Mouse (Mus musculus) limb, embryonic 11.5 days (tissue): Measurements from ENCODE around the gene Dctd. TPM values are rescaled to one million over a fixed set of nuclear protein-coding genes. Genes with fewer than 3 reads are reported as not detected.
A peak's percentile ranks its signal among the peaks of the same experiment; 100 is the strongest.

Experiments
- ATAC-seq: fragments of 200-750 bp; cut with Nextera tagmentation; 2 replicates; pipeline ENCODE4 v1.8.0; 2017; ENCODE audit warnings: low read depth; ENCODE audit not compliant: insufficient number of reproducible peaks, low FRiP score, low TSS enrichment
- DNase-seq: peaks from one replicate; pipeline ENCODE4 v3.0.0-alpha.2; 2015; ENCODE audit warnings: low spot score
- H3K27ac ChIP-seq: fragments of 300-500 bp; sonication (generic); replicated peaks from 2 replicates; pipeline ENCODE4 v1.5.1; 2014; ENCODE audit warnings: low read depth, mild to moderate bottlenecking, low read length
- H3K27me3 ChIP-seq: fragments of 300-500 bp; sonication (generic); 2 replicates; pipeline ENCODE4 v1.6.1; 2014; ENCODE audit warnings: mild to moderate bottlenecking, low read length, mixed read lengths; ENCODE audit not compliant: control insufficient read depth, insufficient read depth
- H3K36me3 ChIP-seq: fragments of 300-500 bp; sonication (generic); 2 replicates; pipeline ENCODE4 v1.6.1; 2014; ENCODE audit warnings: mild to moderate bottlenecking, low read length, moderate library complexity, mixed read lengths; ENCODE audit not compliant: control insufficient read depth, insufficient read depth
- H3K4me1 ChIP-seq: fragments of 300-500 bp; sonication (generic); 2 replicates; pipeline ENCODE4 v1.6.1; 2014; ENCODE audit warnings: low read length, mixed read lengths; ENCODE audit not compliant: control insufficient read depth, insufficient read depth
- H3K4me2 ChIP-seq: fragments of 300-500 bp; sonication (generic); 2 replicates; pipeline ENCODE4 v1.6.1; 2014; ENCODE audit warnings: low read depth, mild to moderate bottlenecking, moderate library complexity; ENCODE audit not compliant: severe bottlenecking
- H3K4me3 ChIP-seq: fragments of 300-500 bp; sonication (generic); 2 replicates; pipeline ENCODE4 v1.5.1; 2014; ENCODE audit warnings: low read depth, low read length
- H3K9ac ChIP-seq: fragments of 300-500 bp; sonication (generic); 2 replicates; pipeline ENCODE4 v1.6.1; 2014; ENCODE audit warnings: mild to moderate bottlenecking, low read length
- H3K9me3 ChIP-seq: fragments of 300-500 bp; sonication (generic); 2 replicates; pipeline ENCODE4 v1.6.1; 2016; ENCODE audit warnings: low read length; ENCODE audit not compliant: control insufficient read depth
- WGBS: fragments of 180-500 bp; shearing (Covaris S2); extraction: QIAGEN DNeasy Blood & Tissue Kit; methylation state at CpG from one replicate; pipeline ENCODE4 v1.1.7; 2014; 5-methylcytosine and 5-hydroxymethylcytosine counted together
- polyA plus RNA-seq: library from polyadenylated mRNA; unstranded; fragments of >200 nt; fragmentation: Nextera tagmentation; extraction: Ambion mirVana; gene quantifications from 2 replicates; pipeline ENCODE4 v1.2.1, GENCODE M21; 2014

The Dctd gene
- 56.1 and 59.3 TPM in 2 replicates for polyA plus RNA-seq

DNA sequence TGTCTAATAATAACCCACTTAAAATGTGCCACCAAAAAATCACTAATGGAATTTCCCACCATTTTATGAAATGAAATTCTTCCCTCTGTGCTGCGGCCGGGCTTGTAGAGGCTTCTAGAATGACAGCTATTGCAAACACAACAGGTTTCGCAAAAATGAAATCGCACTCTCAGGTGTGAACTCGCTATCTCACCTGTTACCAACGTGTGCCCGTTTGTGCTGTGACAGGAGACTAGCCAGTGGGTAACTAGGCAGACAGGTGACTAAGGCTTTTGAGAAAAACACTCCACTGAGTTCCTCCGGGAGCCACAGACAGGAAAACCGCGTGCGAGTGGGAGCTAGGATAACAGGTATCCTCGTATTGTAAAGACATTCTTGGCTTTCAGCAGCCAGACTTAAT, at the start of gene Dctd:
Dctd (plus strand) TSS at position 301 of the 400 bp plus-strand sequence.
- Histone ChIP-seq H3K4me3 (no peak within 1 kb of the TSS), H3K27ac (no peak within 1 kb of the TSS), H3K9me3 (no peaks in the 10 kb centered on the region), H3K9ac (no peak within 1 kb of the TSS), H3K4me2 (no peak within 1 kb of the TSS), H3K27me3 (no peaks in the 10 kb centered on the region), H3K4me1 (peaks cover 9% of the 10 kb centered on the region; the same call in 1 of the 2 replicates), H3K36me3 (no peaks in the 10 kb centered on the region)
- no peak for ATAC-seq
- WGBS: 88% methylated on average over 12 of the region's 12 CpGs
- DNase-seq: no peak

GRCm38 (mm10) chr8:48053611-48054010, 45.3 kb upstream of the Dctd start:
- Histone ChIP-seq H3K36me3 (no peaks in the 10 kb centered on the region), H3K4me3 (no peak overlapping the region), H3K4me2 (no peak overlapping the region), H3K9ac (no peak overlapping the region), H3K27ac (no peak overlapping the region), H3K27me3 (no peaks in the 10 kb centered on the region), H3K9me3 (no peaks in the 10 kb centered on the region), H3K4me1 (no peaks in the 10 kb centered on the region)
- 88% methylated on average over 5 of the region's 5 CpGs for WGBS
- ATAC-seq (no peak), DNase-seq (no peak)

- Histone ChIP-seq H3K27ac (no peak overlapping the region), H3K4me1 (no peaks in the 10 kb centered on the region), H3K9ac (no peak overlapping the region), H3K4me3 (no peak overlapping the region), H3K27me3 (no peaks in the 10 kb centered on the region), H3K4me2 (no peak overlapping the region), H3K36me3 (no peaks in the 10 kb centered on the region), H3K9me3 (no peaks in the 10 kb centered on the region)
- 76% methylated on average over 5 of the region's 5 CpGs for WGBS
- no peak for DNase-seq
- ATAC-seq: no peak
These were observed 35.3 kb upstream of the Dctd start for GRCm38 (mm10) chr8:48063526-48064072.

- H3K4me3 ChIP-seq: no peak overlapping the region
- ATAC-seq: no peak
- WGBS: 66% methylated on average over 2 of the region's 2 CpGs
- no peaks in the 10 kb centered on the region for H3K4me1 ChIP-seq
- no peaks in the 10 kb centered on the region for H3K36me3 ChIP-seq
- DNase-seq: no peak
- H3K9ac ChIP-seq: no peak overlapping the region
- no peak overlapping the region for H3K4me2 ChIP-seq
- H3K27ac ChIP-seq: no peak overlapping the region
- no peaks in the 10 kb centered on the region for H3K27me3 ChIP-seq
- no peaks in the 10 kb centered on the region for H3K9me3 ChIP-seq
These were observed 24.7 kb upstream of the Dctd start for GRCm38 (mm10) chr8:48074149-48074548.

DNA sequence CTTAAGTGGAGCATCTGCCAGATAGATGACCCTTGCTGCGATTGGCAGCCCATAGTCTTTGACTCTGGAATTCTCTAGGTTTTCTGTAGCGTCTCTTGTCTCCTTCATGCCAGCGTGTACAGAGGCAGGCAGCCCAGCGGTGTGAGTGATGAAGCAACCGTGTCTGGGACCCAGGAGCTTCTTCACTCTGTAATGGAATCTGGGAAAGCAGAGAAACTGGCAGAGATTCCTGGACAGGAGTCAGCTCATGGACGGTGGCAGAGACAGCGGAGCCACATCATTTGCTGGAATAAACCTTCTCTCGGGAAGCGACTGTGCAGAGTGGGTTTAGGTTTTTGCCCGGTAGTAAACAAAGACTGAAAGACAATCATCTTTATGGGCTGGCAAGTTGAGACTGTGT, 16.5 kb upstream of the Dctd start:
- DNase-seq (no peak), ATAC-seq (no peak)
- no peaks in the 10 kb centered on the region for H3K36me3 ChIP-seq
- WGBS: 83% methylated on average over 10 of the region's 10 CpGs
- H3K27me3 ChIP-seq: no peaks in the 10 kb centered on the region
- no peak overlapping the region for H3K27ac ChIP-seq
- no peaks in the 10 kb centered on the region for H3K9me3 ChIP-seq
- no peaks in the 10 kb centered on the region for H3K4me1 ChIP-seq
- H3K9ac ChIP-seq: no peak overlapping the region
- H3K4me3 ChIP-seq: no peak overlapping the region
- H3K4me2 ChIP-seq: no peak overlapping the region

GRCm38 (mm10) chr8:48090661-48091060, 8.2 kb upstream of the Dctd start:
- Histone ChIP-seq H3K4me2 (no peak overlapping the region), H3K9me3 (no peaks in the 10 kb centered on the region), H3K36me3 (no peaks in the 10 kb centered on the region), H3K9ac (no peak overlapping the region), H3K4me1 (no peaks in the 10 kb centered on the region), H3K27me3 (no peaks in the 10 kb centered on the region), H3K4me3 (no peak overlapping the region), H3K27ac (no peak overlapping the region)
- 18% methylated on average over 8 of the region's 8 CpGs for WGBS
- DNase-seq (peak; percentile 47), ATAC-seq (peak; percentile 51; the same call in 1 of the 2 replicates)

DNA sequence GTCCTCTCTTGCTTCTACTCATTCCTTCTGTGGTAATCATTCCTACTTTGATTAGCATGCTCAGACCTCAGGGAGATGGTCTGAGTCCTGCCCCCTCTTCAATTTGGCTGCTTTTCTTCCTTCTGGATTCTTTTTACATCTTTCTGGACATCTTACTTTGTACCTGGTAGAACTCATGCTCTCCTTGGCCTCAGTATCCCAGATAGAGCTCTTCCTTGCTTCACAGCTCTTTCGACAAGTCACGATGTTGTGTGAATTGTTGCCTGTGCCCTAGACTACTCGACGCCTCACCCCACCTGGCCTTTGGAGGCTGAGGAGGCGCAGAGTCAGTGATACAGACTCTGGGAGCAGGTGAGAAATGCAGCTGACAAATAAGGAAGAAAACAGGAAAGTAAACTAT, 3.5 kb upstream of the Dctd start:
- no peaks in the 10 kb centered on the region for H3K9me3 ChIP-seq
- peaks cover 9% of the 10 kb centered on the region; the same call in 1 of the 2 replicates for H3K4me1 ChIP-seq
- no peaks in the 10 kb centered on the region for H3K36me3 ChIP-seq
- H3K4me3 ChIP-seq: no peak overlapping the region
- no peak overlapping the region for H3K9ac ChIP-seq
- DNase-seq: no peak
- H3K4me2 ChIP-seq: no peak overlapping the region
- no peaks in the 10 kb centered on the region for H3K27me3 ChIP-seq
- no peak for ATAC-seq
- H3K27ac ChIP-seq: no peak overlapping the region
- 87% methylated on average over 5 of the region's 5 CpGs for WGBS

GRCm38 (mm10) chr8:48097131-48097794, 1.6 kb upstream of the Dctd start:
- Histone ChIP-seq H3K27ac (no peak overlapping the region), H3K27me3 (no peaks in the 10 kb centered on the region), H3K4me1 (peaks cover 9% of the 10 kb centered on the region; the same call in 1 of the 2 replicates), H3K9me3 (no peaks in the 10 kb centered on the region), H3K36me3 (no peaks in the 10 kb centered on the region), H3K9ac (0 out of 2 replicates have a peak overlapping the region, but pooled peaks have one; percentile 14), H3K4me2 (peak overlapping the region; percentile 39), H3K4me3 (peak overlapping the region; percentile 5; the same call in 1 of the 2 replicates)
- WGBS: 10% methylated on average over 21 of the region's 21 CpGs
- peak; percentile 77; the same call in 1 of the 2 replicates for ATAC-seq
- peak; percentile 73 for DNase-seq
